Mouse (Mus musculus) thymus, adult 2 months (tissue): ENCODE results near the gene Snd1.

Experiments used
- CTCF ChIP-seq: fragments of 200-500 bp; IDR thresholded peaks from 2 replicates; pipeline ENCODE4 v1.5.1; 2012; ENCODE audit warnings: mild to moderate bottlenecking, control low read depth, low read length, moderate library complexity, borderline replicate concordance; ENCODE audit not compliant: control insufficient read depth, poor library complexity, insufficient read depth; ENCODE audit errors: extremely low read depth
- POLR2A ChIP-seq: fragments of 200-500 bp; IDR thresholded peaks from 2 replicates; pipeline ENCODE4 v1.6.1; 2012; ENCODE audit warnings: mild to moderate bottlenecking, low read length, control low read depth, moderate library complexity; ENCODE audit not compliant: control insufficient read depth, poor library complexity, insufficient read depth; ENCODE audit errors: extremely low read depth

DNA sequence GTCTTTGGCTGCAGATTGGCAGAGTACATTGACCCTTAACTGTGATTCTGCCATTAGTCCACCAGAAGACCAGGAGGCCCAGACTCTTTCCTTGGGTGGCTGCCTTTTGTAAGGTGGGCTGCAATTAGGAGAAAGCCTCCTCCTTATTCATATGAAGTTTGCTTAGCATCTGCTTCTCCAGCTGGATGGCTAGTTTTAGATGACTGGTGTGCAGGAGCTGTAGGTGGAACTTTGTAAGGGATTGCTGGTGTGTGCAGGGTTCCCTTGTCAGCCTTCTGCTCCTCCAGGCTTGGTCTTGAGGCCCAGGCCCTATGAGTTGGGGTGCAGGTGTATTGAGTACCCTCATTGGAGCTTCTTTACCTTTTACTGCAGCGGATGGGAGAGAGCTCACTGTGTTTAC is 79.5 kb downstream of the Snd1 start:
- TF ChIP-seq CTCF (no peak), POLR2A (no peak)
